Mouse (Mus musculus) ovary, adult 18-20 months (tissue): Measurements from ENCODE around the gene Nhlrc4.

Source experiments
- DNase-seq: peaks from one replicate; pipeline ENCODE4 v3.0.0; 2022; ENCODE audit warnings: low spot score, mixed read lengths

Nhlrc4 gene

GRCm38 (mm10) chr17:25922120-25922519 is 22.6 kb downstream of the Nhlrc4 start:
- no peak for DNase-seq

- DNase-seq, result peak; percentile 100
Observed at GRCm38 (mm10) chr17:25919786-25920642, 24.7 kb downstream of the Nhlrc4 start.

- no peak for DNase-seq
Observed at GRCm38 (mm10) chr17:25919144-25919785, 25.5 kb downstream of the Nhlrc4 start, which contains the start of gene Rab40c. Gene Rab40c, minus strand, starts transcription at chr17:25919727.

- no peak for DNase-seq
Observed at GRCm38 (mm10) chr17:25918037-25918750, 26.6 kb downstream of the Nhlrc4 start.

- peak; percentile 33 for DNase-seq
Observed at GRCm38 (mm10) chr17:25916931-25917647, 27.7 kb downstream of the Nhlrc4 start.

GRCm38 (mm10) chr17:25914295-25914694 is 30.5 kb downstream of the Nhlrc4 start:
- DNase-seq, result no peak

GRCm38 (mm10) chr17:25913877-25914275 is 30.9 kb downstream of the Nhlrc4 start:
- no peak for DNase-seq

GRCm38 (mm10) chr17:25913186-25913876 is 31.4 kb downstream of the Nhlrc4 start:
- peak; percentile 23 for DNase-seq

GRCm38 (mm10) chr17:25911816-25912215 is 32.9 kb downstream of the Nhlrc4 start:
- DNase-seq, result peak; percentile 33

GRCm38 (mm10) chr17:25907640-25908039 is 37.1 kb downstream of the Nhlrc4 start:
- DNase-seq, result no peak

GRCm38 (mm10) chr17:25903061-25903460 is 41.7 kb downstream of the Nhlrc4 start:
- DNase-seq, result no peak

- no peak for DNase-seq
Observed at GRCm38 (mm10) chr17:25900193-25900592, 44.6 kb downstream of the Nhlrc4 start.

GRCm38 (mm10) chr17:25895891-25896290 is 48.9 kb downstream of the Nhlrc4 start:
- DNase-seq, result no peak

GRCm38 (mm10) chr17:25895415-25895814 is 49.3 kb downstream of the Nhlrc4 start:
- no peak for DNase-seq

GRCm38 (mm10) chr17:25893975-25894617 is 50.7 kb downstream of the Nhlrc4 start:
- no peak for DNase-seq
